Mouse (Mus musculus): ENCODE results near the gene Mtus2.

DNA sequence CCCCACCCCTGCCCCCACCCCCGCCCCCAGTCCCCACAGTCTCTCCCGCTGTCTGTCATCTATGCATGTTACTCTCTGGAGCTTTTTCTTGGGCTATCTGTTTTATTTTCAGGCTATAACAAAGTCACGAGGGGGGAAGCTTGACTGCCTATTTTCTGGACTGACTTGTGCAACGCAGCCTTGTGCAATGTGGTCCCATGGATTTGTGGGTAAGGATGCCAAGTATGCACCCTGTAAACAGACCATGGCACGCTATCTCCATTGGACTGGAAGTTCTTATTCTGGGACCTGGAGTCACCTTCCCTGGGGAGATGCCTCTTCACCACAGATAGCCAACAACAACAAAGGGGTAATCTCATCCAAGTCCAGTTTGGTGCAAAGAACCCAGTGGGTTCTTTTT lies 45.4 kb upstream of the Mtus2 start:
- no peak for TF ChIP-seq CTCF (IDR thresholded peaks at IDR 0.05; ENCODE audit: borderline replicate concordance, insufficient read depth, low read depth, low read length)
- no peak for TF ChIP-seq POLR2A (IDR thresholded peaks at IDR 0.05; ENCODE audit: borderline replicate concordance, insufficient read depth, low read length)
